Mouse (Mus musculus): Measurements from ENCODE around the gene Kdelc2.

Gene Kdelc2

GRCm38 (mm10) chr9:53383951-53384866 is at the start of gene Kdelc2:
Gene Kdelc2 (plus strand): TSS chr9:53384025.
- peak; percentile 23 for DNase-seq (ENCODE audit: low spot score)

DNA sequence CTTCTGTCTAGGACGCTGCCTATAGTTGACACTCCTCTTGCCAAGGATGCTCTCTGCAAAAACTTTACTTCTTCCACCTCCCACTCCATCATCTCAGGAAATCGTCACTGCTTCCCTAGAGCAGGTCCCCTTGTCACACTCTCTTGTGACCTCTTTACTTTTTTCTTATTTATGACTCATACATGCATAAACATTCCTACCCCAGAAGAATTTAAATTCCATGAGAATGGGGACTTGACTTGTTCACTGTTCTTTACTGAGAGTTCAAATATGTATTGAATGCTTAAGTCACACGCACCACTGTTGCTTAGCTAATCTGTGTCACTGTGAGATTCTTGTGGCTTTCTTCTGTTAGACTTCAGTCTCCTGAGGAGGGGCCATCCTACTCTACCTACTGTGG is 48.7 kb upstream of the Kdelc2 start:
- DNase-seq (ENCODE audit: low spot score), result no peak

DNA sequence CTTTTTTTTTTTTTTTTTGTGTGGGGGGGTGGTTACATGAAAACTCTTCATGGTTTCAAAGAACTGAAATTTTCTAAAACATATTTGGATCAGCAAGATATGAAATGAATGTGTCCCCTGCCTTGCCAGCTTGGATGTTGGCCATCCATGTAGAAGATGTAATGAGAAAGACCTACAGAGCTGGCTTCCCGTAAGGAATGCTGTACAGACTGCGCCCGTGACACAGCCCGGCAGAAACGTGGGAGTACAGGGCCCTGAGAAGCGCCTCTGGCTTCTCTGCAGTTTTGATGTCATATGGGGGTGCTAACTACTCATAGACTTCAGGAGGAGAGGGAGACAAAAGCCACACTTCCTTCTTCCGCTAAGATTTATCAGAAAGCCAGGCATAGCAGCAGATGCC is 44.2 kb upstream of the Kdelc2 start:
- DNase-seq (ENCODE audit: low spot score), result no peak

DNA sequence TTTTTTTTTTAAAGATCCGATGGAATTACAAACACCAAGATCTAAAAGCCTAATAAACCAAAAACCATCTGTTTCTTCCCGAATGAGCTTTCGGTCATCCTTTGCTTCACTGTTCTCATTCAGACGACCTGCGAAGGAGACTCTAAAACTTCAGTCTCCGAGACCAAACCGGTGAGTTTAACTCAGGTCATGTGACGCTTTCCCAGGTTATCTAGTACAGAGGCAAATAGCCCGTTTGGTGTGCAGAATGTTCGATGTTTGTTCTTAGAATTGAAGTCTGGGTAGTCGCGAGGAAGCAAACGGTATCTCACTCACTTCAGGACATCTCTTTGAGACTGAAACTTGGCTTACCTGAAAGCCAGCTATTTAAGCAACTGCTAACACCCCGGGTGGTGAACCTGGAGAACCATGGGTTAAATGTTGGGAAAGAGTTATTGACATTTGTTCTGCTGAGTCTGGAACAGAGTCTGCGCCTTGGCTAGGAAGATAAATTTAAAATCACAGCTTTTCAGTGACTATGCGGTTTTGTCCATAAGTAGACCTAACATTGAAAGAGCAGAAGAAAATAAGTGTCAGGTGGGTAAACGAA is 43.4 kb upstream of the Kdelc2 start:
- no peak for DNase-seq (ENCODE audit: low spot score)

- DNase-seq (ENCODE audit: low spot score), result no peak
These were observed 42.9 kb upstream of the Kdelc2 start for GRCm38 (mm10) chr9:53340969-53341368.

- no peak for DNase-seq (ENCODE audit: low spot score)
These were observed 41.8 kb upstream of the Kdelc2 start for GRCm38 (mm10) chr9:53341981-53342380.

GRCm38 (mm10) chr9:53344646-53345432 is 39.0 kb upstream of the Kdelc2 start:
- DNase-seq (ENCODE audit: low spot score), result no peak

- DNase-seq (ENCODE audit: low spot score), result no peak
These were observed 38.1 kb upstream of the Kdelc2 start for GRCm38 (mm10) chr9:53345728-53346127.

GRCm38 (mm10) chr9:53346402-53346801 is 37.4 kb upstream of the Kdelc2 start:
- DNase-seq (ENCODE audit: low spot score), result no peak

GRCm38 (mm10) chr9:53349211-53349610 is 34.6 kb upstream of the Kdelc2 start:
- no peak for DNase-seq (ENCODE audit: low spot score)

DNA sequence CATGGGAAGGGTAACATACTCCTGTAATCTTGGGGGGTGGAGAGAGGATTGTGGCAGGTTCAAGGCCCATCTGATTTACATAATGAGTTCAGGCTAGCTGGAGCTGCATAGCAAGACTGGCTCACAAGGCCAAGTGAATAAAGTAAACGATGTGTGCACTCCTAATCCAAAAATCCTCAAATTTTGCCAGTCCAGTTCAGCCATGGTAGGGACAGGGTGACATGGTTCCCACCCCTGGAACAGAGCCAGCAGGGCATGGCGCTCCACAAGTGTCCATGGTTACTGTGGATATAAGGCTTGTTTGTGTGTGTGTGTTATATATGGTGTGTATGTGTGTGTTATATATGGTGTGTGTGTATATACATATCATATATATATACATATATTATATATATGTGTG is 33.5 kb upstream of the Kdelc2 start:
- no peak for DNase-seq (ENCODE audit: low spot score)

DNA sequence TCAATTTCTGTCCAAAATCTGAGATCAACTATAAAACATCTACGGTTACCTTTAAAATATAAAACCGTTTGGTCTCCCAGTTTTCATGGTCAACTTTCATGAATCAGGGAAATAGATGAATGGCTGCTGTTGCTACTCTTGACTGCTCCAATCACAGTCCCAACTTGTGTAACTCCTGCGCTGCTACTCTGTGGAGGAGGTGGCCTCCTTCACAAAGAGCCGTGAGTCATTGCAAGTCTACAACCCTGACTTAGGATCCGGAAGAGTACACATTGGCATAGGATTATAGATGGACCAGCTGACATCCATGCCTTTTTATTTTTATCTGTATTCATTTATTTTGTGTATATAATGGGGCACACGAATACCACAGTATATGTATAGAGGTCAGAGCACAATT is 31.9 kb upstream of the Kdelc2 start:
- no peak for DNase-seq (ENCODE audit: low spot score)

GRCm38 (mm10) chr9:53353161-53353560 is 30.7 kb upstream of the Kdelc2 start:
- no peak for DNase-seq (ENCODE audit: low spot score)

DNA sequence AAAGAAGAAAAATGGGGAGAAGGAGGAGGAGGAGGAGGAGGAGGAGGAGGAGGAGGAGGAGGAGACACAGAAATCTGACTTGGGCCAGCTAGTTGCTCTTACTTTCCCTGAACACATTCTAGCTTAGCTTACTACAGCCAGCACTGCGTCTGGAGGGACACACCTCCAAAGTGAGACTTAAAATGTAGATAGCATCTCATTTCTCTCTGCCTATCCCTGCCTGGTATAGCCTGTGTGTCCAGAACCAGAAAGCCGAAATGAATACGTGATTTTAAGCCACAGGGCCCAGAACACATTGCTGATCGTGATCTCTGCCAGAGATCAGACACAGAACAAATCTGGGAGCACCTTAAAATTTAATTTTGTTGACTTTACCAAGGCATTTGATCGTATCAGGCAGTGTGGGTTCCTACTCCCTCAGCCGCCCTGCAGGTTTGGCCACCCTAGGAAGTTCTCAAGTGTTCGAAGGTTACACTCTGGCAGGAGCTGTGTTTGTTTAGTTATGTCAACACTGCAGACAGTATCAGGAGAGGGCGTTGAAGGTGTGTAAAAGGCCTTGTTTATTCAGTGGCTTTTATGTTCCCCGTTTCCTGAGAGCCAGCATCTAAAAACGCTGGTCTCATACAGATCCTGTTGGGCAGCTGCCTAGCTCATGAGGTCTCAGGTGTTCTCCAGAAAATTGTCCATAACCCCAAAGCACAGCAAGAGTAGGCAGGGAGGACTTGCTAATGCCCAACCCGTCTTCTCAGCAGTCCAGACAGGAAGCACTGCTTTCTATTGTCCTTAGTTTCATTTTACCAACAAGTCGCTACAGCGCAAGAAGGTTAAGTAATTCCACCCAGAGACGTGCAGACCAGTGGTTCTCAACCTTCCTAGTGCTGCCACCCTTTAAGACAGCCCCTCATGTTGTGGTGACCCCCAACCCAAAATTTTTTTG is 27.3 kb upstream of the Kdelc2 start:
- DNase-seq (ENCODE audit: low spot score), result no peak

GRCm38 (mm10) chr9:53371339-53371738 is 12.5 kb upstream of the Kdelc2 start:
- DNase-seq (ENCODE audit: low spot score), result no peak

GRCm38 (mm10) chr9:53375907-53376306 is 7.9 kb upstream of the Kdelc2 start:
- no peak for DNase-seq (ENCODE audit: low spot score)

- DNase-seq (ENCODE audit: low spot score), result peak; percentile 36
These were observed 7.0 kb upstream of the Kdelc2 start for GRCm38 (mm10) chr9:53376820-53377219.

DNA sequence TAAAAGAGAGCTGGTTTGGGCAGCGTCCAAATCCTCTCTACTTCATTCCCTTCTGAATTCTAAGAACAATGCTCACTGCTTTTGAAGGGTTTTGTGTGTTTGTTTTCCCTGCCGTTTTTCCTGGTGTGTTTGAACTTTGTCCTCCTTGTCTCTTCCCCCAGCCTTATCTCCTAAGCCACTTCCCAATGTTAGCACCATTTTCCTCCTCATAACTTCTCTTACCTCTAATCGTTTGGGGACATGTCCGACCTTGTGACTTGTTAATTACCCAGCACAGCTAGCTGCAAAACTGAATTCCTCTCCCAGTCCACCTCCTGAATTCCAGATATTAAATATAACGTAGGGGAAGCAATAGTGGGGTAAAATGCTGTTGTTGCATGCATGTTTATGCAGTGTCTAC is 6.2 kb upstream of the Kdelc2 start:
- DNase-seq (ENCODE audit: low spot score), result no peak

DNA sequence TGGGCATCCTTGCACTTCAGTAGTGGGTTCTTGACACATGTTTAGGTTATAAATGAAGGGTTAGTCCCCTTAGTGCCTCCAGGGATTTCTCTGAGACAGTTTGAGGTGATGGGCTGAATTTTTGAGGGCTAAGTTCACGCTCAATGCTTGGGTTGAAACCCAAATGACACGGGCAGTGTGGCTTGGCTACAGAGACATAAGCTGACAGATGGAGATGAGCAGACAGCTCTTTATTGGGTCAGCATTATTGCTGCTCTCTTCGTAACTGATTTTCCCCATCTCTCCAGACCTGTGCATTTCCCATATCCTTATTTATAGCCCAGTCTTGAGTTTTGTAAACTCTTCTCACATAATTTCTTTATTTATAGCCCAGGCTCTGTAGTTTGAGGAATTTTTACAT is 5.7 kb upstream of the Kdelc2 start:
- no peak for DNase-seq (ENCODE audit: low spot score)

DNA sequence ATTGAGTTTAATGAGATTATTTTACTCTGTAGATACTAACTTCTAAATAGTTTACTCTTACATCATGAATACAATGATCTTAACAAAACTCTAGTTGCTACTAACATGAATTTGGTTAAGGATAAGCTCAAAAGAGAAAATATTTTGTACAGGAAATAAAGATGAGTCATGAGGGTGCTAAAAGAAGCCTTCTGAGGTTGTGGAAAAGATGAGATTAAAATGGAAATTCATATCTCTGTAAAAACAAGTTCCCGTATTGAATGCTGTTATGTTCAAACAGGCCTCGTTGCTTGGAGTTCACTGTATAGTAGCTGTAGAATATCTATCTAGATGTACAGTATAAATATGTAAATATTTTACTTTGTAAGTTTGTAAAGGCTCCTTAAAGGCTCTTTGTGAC is 3.2 kb upstream of the Kdelc2 start:
- no peak for DNase-seq (ENCODE audit: low spot score)

GRCm38 (mm10) chr9:53381113-53381615 is 2.7 kb upstream of the Kdelc2 start:
- no peak for DNase-seq (ENCODE audit: low spot score)
